Mouse (Mus musculus): ENCODE data around the gene Tnfrsf1a.

GRCm38 (mm10) chr6:125357334-125357733 is 8.2 kb downstream of the Tnfrsf1a start:
- TF ChIP-seq CTCF (IDR thresholded peaks at IDR 0.05; ENCODE audit: borderline replicate concordance, insufficient read depth, low read depth, low read length) = no peak
- no peak for TF ChIP-seq POLR2A (IDR thresholded peaks at IDR 0.05; ENCODE audit: borderline replicate concordance, insufficient read depth, low read length)
